Mouse (Mus musculus) hindbrain, embryonic 11.5 days (tissue): ENCODE data around the gene Rabac1. TPM values are rescaled to one million over a fixed set of nuclear protein-coding genes. Genes with fewer than 3 reads are reported as not detected.

Experiments
- ATAC-seq: fragments of 200-750 bp; cut with Nextera tagmentation; 2 replicates; pipeline ENCODE4 v1.8.0; 2017; ENCODE audit warnings: mild to moderate bottlenecking, moderate TSS enrichment, moderate library complexity; ENCODE audit not compliant: low FRiP score
- DNase-seq: peaks from one replicate; pipeline ENCODE4 v3.0.0-alpha.2; 2015; ENCODE audit warnings: low spot score
- H3K27ac ChIP-seq: fragments of 300-500 bp; sonication (generic); 2 replicates; pipeline ENCODE4 v1.5.1; 2014; ENCODE audit warnings: mild to moderate bottlenecking, low read depth, low read length
- H3K27me3 ChIP-seq: fragments of 300-500 bp; sonication (generic); 2 replicates; pipeline ENCODE4 v1.6.1; 2014; ENCODE audit warnings: mild to moderate bottlenecking, low read length, moderate library complexity, mixed read lengths; ENCODE audit not compliant: control insufficient read depth, insufficient read depth
- H3K36me3 ChIP-seq: fragments of 300-500 bp; sonication (generic); 2 replicates; pipeline ENCODE4 v1.6.1; 2014; ENCODE audit warnings: mild to moderate bottlenecking, low read length, moderate library complexity, mixed read lengths; ENCODE audit not compliant: control insufficient read depth, insufficient read depth
- H3K4me1 ChIP-seq: fragments of 300-500 bp; sonication (generic); replicated peaks from 2 replicates; pipeline ENCODE4 v1.6.1; 2014; ENCODE audit warnings: low read length, mixed read lengths; ENCODE audit not compliant: control insufficient read depth, insufficient read depth
- H3K4me2 ChIP-seq: fragments of 300-500 bp; sonication (generic); replicated peaks from 2 replicates; pipeline ENCODE4 v1.6.1; 2014; ENCODE audit warnings: mild to moderate bottlenecking, low read depth, low read length
- H3K4me3 ChIP-seq: fragments of 300-500 bp; sonication (generic); 2 replicates; pipeline ENCODE4 v1.5.1; 2014; ENCODE audit warnings: low read depth, low read length
- H3K9ac ChIP-seq: fragments of 300-500 bp; sonication (generic); 2 replicates; pipeline ENCODE4 v1.6.1; 2014; ENCODE audit warnings: low read depth, low read length
- H3K9me3 ChIP-seq: fragments of 300-500 bp; sonication (generic); 2 replicates; pipeline ENCODE4 v1.6.1; 2016; ENCODE audit warnings: low read length; ENCODE audit not compliant: control insufficient read depth
- WGBS: fragments of 180-500 bp; shearing (Covaris S2); extraction: QIAGEN DNeasy Blood & Tissue Kit; methylation state at CpG from one replicate; pipeline ENCODE4 v1.1.7; 2014; 5-methylcytosine and 5-hydroxymethylcytosine counted together
- polyA plus RNA-seq: library from polyadenylated mRNA; unstranded; fragments of >200 nt; fragmentation: Nextera tagmentation; extraction: Ambion mirVana; gene quantifications from 2 replicates; pipeline ENCODE4 v1.2.1, GENCODE M21; 2014

The Rabac1 gene
- polyA plus RNA-seq, 1 experiment from 2014 or later: 129 TPM

DNA sequence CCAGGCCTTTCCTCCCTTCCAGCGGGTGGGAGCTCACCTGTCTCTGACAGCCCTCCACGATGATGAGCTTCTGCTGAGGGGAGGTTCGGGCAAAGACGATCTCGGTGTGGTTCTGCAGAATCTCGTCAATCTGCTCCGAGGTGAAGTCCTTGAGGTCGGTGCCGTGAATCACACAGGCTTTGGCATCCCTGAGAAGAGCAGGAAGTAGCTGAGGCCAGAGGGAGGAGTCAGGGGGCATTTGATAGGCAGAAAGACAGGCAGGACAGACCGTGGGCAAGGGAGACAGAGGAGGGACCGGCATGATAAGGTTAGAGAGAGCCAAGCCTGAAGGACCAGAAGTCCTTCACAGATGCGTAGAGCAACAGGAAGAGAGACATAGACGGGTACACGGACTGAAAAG lies 15.4 kb upstream of the Rabac1 start:
- no peak overlapping the region for H3K27ac ChIP-seq
- H3K4me1 ChIP-seq: no peaks in the 10 kb centered on the region
- no peak overlapping the region for H3K4me3 ChIP-seq
- 84% methylated on average over 14 of the region's 14 CpGs for WGBS
- H3K9ac ChIP-seq: no peak overlapping the region
- no peaks in the 10 kb centered on the region for H3K27me3 ChIP-seq
- H3K36me3 ChIP-seq: no peaks in the 10 kb centered on the region
- no peak overlapping the region for H3K4me2 ChIP-seq
- DNase-seq: no peak
- H3K9me3 ChIP-seq: no peaks in the 10 kb centered on the region
- no peak for ATAC-seq

DNA sequence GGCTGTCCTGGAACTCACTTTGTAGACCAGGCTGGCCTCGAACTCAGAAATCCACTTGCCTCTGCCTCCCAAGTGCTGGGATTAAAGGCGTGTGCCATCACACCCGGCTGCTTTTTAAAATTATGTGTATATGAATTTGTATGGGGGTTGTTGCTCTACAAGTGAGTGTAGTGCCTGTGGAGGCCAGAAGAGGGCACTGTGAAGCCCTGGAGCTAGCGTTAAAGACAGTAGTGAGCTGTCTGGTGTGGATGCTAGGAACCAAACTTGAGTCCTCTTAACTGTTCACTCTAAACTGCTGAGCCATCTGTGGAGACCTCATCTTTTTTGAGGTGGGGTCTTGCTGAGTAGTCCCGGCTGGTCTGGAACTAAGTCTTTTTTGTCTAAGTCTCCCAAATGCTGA lies 13.2 kb upstream of the Rabac1 start:
- Histone ChIP-seq H3K4me2 (no peak overlapping the region), H3K27ac (no peak overlapping the region), H3K9ac (no peak overlapping the region), H3K4me1 (no peaks in the 10 kb centered on the region), H3K36me3 (no peaks in the 10 kb centered on the region), H3K4me3 (no peak overlapping the region), H3K27me3 (no peaks in the 10 kb centered on the region), H3K9me3 (no peaks in the 10 kb centered on the region)
- no peak for ATAC-seq
- no peak for DNase-seq
- 74% methylated on average over 5 of the region's 5 CpGs for WGBS

DNA sequence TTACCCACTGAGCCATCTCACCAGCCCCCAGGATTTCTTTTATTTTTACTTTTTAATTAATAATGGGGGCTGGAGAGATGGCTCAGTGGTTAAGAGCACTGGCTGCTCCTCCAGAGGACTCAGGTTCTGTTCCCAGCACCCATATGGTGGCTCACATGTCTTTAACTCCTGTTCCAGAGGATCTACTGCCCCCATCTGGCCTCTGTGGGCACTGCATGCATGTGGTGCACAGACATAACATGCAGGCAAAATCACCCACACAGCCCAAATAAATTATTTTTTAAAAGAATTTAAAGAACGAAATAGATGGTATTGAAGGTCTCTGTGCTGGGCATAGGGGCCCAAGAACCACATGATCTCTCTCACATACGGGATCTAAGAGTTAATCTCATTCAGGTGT lies 11.8 kb upstream of the Rabac1 start:
- no peak overlapping the region for H3K4me3 ChIP-seq
- H3K36me3 ChIP-seq: no peaks in the 10 kb centered on the region
- WGBS: 92% methylated on average over 2 of the region's 2 CpGs
- DNase-seq: no peak
- H3K27ac ChIP-seq: no peak overlapping the region
- no peaks in the 10 kb centered on the region for H3K9me3 ChIP-seq
- no peak overlapping the region for H3K9ac ChIP-seq
- ATAC-seq: no peak
- no peaks in the 10 kb centered on the region for H3K4me1 ChIP-seq
- H3K27me3 ChIP-seq: no peaks in the 10 kb centered on the region
- no peak overlapping the region for H3K4me2 ChIP-seq

DNA sequence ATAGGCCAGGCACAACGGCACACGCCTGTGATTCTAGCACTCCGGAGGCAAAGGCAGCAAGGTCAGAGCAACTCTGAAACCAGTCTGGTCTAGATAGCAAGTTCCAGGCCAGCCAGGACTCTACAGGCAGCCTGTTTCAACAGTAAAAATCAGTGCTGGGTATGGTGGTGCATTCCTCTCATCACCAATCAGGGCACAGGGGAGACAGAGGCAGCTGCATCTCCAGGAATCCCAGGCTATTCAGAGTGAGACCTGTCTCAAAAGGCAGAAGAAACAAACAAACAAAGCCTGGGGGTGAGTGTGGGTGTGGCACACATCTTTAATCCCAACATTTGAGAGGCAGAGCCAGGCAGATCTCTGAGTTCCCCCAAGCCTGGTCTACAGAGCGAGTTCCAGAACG lies 10.8 kb upstream of the Rabac1 start:
- Histone ChIP-seq H3K4me3 (no peak overlapping the region), H3K4me1 (no peaks in the 10 kb centered on the region), H3K9me3 (no peaks in the 10 kb centered on the region), H3K9ac (no peak overlapping the region), H3K27ac (no peak overlapping the region), H3K36me3 (no peaks in the 10 kb centered on the region), H3K4me2 (no peak overlapping the region), H3K27me3 (no peaks in the 10 kb centered on the region)
- no peak for ATAC-seq
- no peak for DNase-seq
- 88% methylated on average over 5 of the region's 5 CpGs for WGBS

DNA sequence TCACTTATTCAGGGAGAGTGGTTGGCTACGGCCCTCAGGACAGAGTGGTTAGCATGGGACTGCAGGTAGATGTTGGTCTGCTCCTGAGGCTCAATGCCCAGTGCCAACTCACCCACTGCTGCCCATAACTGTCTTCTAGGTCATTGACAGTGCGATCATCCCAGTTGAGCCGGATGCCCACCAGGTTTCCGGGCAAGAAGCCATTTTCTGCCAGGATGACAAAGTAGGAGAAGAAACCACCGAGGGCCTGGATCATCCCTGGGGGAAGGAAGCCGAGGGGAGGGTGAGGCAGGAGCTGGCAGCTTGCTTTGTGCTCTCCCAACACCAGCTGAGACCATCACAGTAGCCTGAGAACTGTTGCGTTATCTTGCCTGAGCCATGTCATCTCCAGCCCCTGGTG lies 7.9 kb upstream of the Rabac1 start:
- H3K27ac ChIP-seq: no peak overlapping the region
- H3K4me2 ChIP-seq: no peak overlapping the region
- DNase-seq (no peak), ATAC-seq (no peak)
- WGBS: 88% methylated on average over 7 of the region's 7 CpGs
- no peak overlapping the region for H3K4me3 ChIP-seq
- no peak overlapping the region for H3K9ac ChIP-seq
- H3K27me3 ChIP-seq: no peaks in the 10 kb centered on the region
- no peaks in the 10 kb centered on the region for H3K4me1 ChIP-seq
- H3K36me3 ChIP-seq: no peaks in the 10 kb centered on the region
- no peaks in the 10 kb centered on the region for H3K9me3 ChIP-seq

DNA sequence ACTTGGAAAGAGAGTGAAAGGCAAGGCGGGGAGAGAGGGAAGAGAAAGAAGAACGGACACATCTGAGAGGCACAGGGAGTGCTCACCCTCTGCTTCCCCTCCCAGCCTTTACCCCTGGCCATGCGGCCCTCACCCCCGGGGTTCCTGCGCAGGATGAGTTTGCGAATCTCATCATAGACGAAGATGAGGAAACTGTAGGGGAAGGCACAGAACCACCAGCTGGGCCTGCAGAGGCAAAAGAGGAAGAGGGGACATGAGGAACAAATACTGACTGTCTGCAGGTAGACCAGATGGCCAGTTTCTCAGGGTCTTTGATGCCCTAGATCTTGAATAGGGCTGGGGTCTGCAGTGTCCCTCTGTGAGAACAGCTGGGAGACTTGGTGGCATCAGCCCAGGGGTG lies 6.2 kb upstream of the Rabac1 start:
- H3K4me1 ChIP-seq: no peaks in the 10 kb centered on the region
- no peaks in the 10 kb centered on the region for H3K36me3 ChIP-seq
- H3K4me2 ChIP-seq: no peak overlapping the region
- no peak overlapping the region for H3K4me3 ChIP-seq
- 87% methylated on average over 7 of the region's 7 CpGs for WGBS
- DNase-seq: no peak
- ATAC-seq: no peak
- no peak overlapping the region for H3K9ac ChIP-seq
- no peaks in the 10 kb centered on the region; the same call in 1 of the 2 replicates for H3K27me3 ChIP-seq
- no peaks in the 10 kb centered on the region for H3K9me3 ChIP-seq
- no peak overlapping the region for H3K27ac ChIP-seq

DNA sequence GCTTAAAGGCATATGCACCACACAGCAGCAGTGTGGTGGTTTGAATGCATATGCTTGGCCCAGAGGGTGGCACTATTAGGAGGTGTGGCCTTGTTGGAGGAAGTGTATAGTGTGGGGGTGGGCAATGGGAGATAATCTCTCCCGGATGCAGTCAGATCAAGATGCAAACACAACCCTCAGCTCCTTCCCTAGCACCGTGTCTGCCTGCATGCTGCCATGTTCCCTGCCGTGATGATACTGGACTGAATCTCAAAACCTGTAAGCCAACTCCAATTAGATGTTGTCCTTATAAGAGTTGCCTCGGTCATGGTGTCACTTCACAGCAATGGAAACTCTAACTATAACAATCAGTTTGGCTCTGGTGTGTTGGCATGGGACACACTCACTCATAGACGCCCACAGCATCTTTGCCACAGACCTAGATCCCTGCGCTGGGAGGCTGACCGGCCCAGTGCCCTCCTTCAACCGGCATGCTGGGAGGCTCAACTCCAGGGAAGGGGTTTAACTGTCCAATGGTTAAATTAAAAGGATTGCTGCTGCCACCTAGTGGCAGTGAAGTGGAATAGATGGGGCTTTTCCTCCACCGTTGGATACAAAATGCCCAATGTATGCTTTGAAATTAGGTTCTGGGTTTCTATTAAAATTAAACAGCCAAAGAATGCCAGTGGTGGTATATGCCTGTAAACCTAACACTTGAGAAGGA lies 2.5 kb upstream of the Rabac1 start:
- Histone ChIP-seq H3K9me3 (no peaks in the 10 kb centered on the region), H3K4me3 (no peak overlapping the region), H3K9ac (no peak overlapping the region), H3K4me1 (peaks cover 3% of the 10 kb centered on the region; the same call in 1 of the 2 replicates), H3K27ac (no peak overlapping the region), H3K36me3 (no peaks in the 10 kb centered on the region), H3K4me2 (no peak overlapping the region), H3K27me3 (no peaks in the 10 kb centered on the region; the same call in 1 of the 2 replicates)
- DNase-seq (peak; percentile 69), ATAC-seq (no peak)
- WGBS: 30% methylated on average over 9 of the region's 9 CpGs

DNA sequence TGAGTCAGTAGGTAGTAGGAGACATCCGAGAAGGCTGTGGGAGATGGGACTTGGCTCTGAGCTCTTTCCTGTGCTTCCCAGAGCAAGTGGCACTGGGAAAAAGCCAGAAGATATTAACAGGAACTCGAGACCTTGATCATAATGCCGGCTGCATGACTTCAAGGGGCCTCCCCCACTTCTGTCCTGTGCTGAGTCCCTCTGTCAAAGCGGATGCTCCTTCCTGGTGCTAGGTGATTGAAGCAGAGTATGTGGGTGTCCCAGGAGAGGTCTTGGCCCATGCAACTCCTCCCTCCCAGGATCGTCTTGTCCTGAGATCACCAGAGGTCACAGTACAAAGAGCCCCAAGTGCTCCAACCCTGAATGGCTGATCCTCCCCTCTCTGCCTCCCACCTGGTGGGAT lies 1.3 kb upstream of the Rabac1 start:
- Histone ChIP-seq H3K9ac (no peak overlapping the region), H3K4me3 (no peak overlapping the region), H3K27ac (no peak overlapping the region), H3K36me3 (no peaks in the 10 kb centered on the region), H3K4me2 (no peak overlapping the region), H3K27me3 (no peaks in the 10 kb centered on the region; the same call in 1 of the 2 replicates), H3K4me1 (peaks cover 3% of the 10 kb centered on the region; the same call in 1 of the 2 replicates), H3K9me3 (no peaks in the 10 kb centered on the region)
- WGBS: 69% methylated on average over 5 of the region's 5 CpGs
- no peak for DNase-seq
- no peak for ATAC-seq

DNA sequence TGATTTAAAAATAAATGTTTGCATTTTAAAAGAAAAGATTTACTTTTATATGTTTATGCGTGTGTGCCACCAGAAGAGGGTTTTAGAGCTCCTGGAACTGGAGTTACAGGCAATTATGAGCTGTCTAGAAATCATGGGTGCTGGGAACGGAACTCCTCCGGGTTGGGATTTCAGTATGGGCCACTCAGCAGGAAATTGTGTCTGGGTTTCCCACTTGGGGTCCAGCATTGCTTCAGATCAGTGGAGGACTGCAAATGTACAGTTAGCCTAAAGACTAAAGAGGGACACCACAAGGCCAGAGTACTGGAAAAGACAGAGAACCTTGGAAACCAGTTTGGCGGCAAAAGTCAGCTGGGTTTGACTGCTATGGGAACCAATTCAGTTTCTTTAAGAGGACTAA lies 654 bp upstream of the Rabac1 start:
- Histone ChIP-seq H3K4me3 (no peak overlapping the region), H3K9ac (no peak overlapping the region), H3K36me3 (no peaks in the 10 kb centered on the region), H3K27ac (no peak overlapping the region), H3K4me2 (no peak overlapping the region), H3K27me3 (no peaks in the 10 kb centered on the region; the same call in 1 of the 2 replicates), H3K9me3 (no peaks in the 10 kb centered on the region), H3K4me1 (peaks cover 3% of the 10 kb centered on the region; the same call in 1 of the 2 replicates)
- no peak for DNase-seq
- WGBS: 85% methylated on average over 4 of the region's 4 CpGs
- ATAC-seq: no peak
